Mouse (Mus musculus) embryonic facial prominence, embryonic 13.5 days (tissue): Measurements from ENCODE around the gene Zfp385b. TPM values are rescaled to one million over a fixed set of nuclear protein-coding genes. Genes with fewer than 3 reads are reported as not detected.

Source experiments
- ATAC-seq: fragments of 200-750 bp; cut with Nextera tagmentation; 2 replicates; pipeline ENCODE4 v1.8.0; 2017; ENCODE audit warnings: low read depth; ENCODE audit not compliant: insufficient number of reproducible peaks, insufficient read depth, low FRiP score, low TSS enrichment
- H3K27ac ChIP-seq: fragments of 300-500 bp; sonication (generic); 2 replicates; pipeline ENCODE4 v1.5.1; 2015; ENCODE audit warnings: moderate library complexity, mild to moderate bottlenecking, inconsistent platforms
- H3K27me3 ChIP-seq: fragments of 300-500 bp; sonication (generic); 2 replicates; pipeline ENCODE4 v1.6.1; 2015; ENCODE audit warnings: mild to moderate bottlenecking, inconsistent platforms
- H3K36me3 ChIP-seq: fragments of 300-500 bp; sonication (generic); 2 replicates; pipeline ENCODE4 v1.6.1; 2015; ENCODE audit warnings: mild to moderate bottlenecking, inconsistent platforms
- H3K4me1 ChIP-seq: fragments of 300-500 bp; sonication (generic); 2 replicates; pipeline ENCODE4 v1.6.1; 2015; ENCODE audit warnings: inconsistent platforms
- H3K4me2 ChIP-seq: fragments of 300-500 bp; sonication (generic); 2 replicates; pipeline ENCODE4 v1.6.1; 2015; ENCODE audit warnings: moderate library complexity, mild to moderate bottlenecking, inconsistent platforms
- H3K4me3 ChIP-seq: fragments of 300-500 bp; sonication (generic); 2 replicates; pipeline ENCODE4 v1.5.1; 2015; ENCODE audit warnings: mild to moderate bottlenecking, inconsistent platforms
- H3K9ac ChIP-seq: fragments of 300-500 bp; sonication (generic); 2 replicates; pipeline ENCODE4 v1.6.1; 2015; ENCODE audit warnings: mild to moderate bottlenecking, inconsistent platforms
- H3K9me3 ChIP-seq: fragments of 300-500 bp; sonication (generic); 2 replicates; pipeline ENCODE4 v1.6.1; 2016; ENCODE audit warnings: inconsistent platforms
- WGBS: fragments of 180-500 bp; shearing (Covaris S2); methylation state at CpG from one replicate; pipeline ENCODE4 v1.1.7; 2015; ENCODE audit warnings: mixed read lengths; 5-methylcytosine and 5-hydroxymethylcytosine counted together
- polyA plus RNA-seq: library from polyadenylated mRNA; unstranded; fragments of >200 nt; fragmentation: Nextera tagmentation; extraction: Ambion mirVana; gene quantifications from 2 replicates; pipeline ENCODE4 v1.2.1, GENCODE M21; 2015

Gene Zfp385b
- polyA plus RNA-seq, 1 experiment from 2014 or later = 6.3 TPM

DNA sequence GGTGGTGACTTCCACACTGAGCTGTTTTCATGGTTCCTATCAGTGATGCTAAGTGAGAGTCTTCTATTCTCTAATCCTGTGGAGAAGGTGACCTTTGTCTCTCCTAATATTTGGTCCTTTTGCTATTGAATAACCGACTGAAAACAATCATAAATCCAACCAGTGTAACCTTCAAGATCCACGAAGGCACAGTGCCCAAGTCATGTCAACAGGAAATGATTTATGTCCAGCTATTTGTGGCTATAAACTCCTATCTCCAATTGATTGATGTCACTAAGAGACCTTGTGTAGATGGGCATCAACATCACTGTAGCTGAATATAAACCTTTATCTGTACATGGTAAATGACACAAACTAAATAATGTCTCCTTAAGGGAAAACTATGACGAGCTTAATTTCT lies 187.8 kb downstream of the Zfp385b start:
- Histone ChIP-seq H3K4me3 (no peak overlapping the region), H3K9ac (no peak overlapping the region), H3K9me3 (no peaks in the 10 kb centered on the region), H3K36me3 (no peaks in the 10 kb centered on the region), H3K27me3 (no peaks in the 10 kb centered on the region), H3K27ac (no peak overlapping the region), H3K4me2 (no peak overlapping the region), H3K4me1 (no peaks in the 10 kb centered on the region)
- ATAC-seq = no peak
- WGBS = 90% methylated on average over 3 of the region's 3 CpGs

DNA sequence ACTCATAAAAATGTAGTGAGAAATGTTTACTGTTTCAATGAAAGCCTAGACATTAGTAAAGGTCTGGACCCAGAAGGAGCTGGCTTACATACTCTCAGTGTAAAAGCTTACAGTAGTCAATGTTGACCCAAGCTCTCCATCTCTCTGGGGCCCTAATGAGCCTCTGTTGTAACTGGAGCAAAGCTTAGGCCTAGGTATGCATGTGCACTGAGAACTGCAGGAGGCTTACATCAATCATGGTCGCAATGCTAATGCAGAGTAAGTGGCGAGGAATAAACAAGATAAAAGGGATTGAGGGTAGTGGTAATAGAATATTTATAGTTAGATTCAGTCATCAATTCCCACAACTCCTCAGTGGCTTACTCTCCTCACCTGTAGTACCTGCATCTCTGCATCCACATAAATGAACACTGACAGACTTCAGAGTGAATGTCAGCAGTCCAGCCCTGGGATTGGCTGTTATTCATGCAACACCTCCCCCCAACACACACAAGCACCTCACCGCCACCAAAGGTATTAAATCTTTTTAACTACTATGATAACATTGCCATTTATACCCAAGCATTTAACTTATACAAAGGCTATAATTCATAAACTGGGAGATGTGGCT lies 191.7 kb downstream of the Zfp385b start:
- Histone ChIP-seq H3K27me3 (no peaks in the 10 kb centered on the region), H3K4me1 (no peaks in the 10 kb centered on the region), H3K36me3 (no peaks in the 10 kb centered on the region), H3K27ac (no peak overlapping the region), H3K9ac (no peak overlapping the region), H3K9me3 (no peaks in the 10 kb centered on the region), H3K4me2 (no peak overlapping the region), H3K4me3 (no peak overlapping the region)
- ATAC-seq = no peak
- WGBS = 75% methylated on average over 3 of the region's 3 CpGs

DNA sequence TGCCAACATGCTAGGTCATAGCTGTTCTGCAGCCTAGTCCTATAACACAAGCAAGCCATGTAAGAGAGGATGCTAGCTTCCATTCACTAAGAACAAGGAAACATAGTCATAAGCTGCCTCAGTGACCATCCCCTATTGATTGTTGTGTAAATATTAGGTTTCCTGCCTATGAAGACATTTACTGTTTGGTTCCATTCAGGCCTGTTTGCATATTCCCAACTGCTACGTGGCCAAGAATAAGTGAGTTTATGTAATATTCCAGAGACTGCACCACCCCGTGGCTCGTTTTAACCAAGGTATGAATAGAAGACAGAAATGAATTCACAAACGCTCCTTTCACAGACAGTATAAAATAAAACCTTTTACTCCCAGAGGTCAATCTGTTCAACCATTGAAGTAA lies 200.8 kb downstream of the Zfp385b start:
- H3K27ac ChIP-seq = no peak overlapping the region
- H3K27me3 ChIP-seq = no peaks in the 10 kb centered on the region
- no peaks in the 10 kb centered on the region for H3K4me1 ChIP-seq
- ATAC-seq = no peak
- no peaks in the 10 kb centered on the region for H3K36me3 ChIP-seq
- H3K4me2 ChIP-seq = no peak overlapping the region
- no peak overlapping the region for H3K4me3 ChIP-seq
- 88% methylated on average over 4 of the region's 4 CpGs for WGBS
- no peak overlapping the region for H3K9ac ChIP-seq
- H3K9me3 ChIP-seq = no peaks in the 10 kb centered on the region

DNA sequence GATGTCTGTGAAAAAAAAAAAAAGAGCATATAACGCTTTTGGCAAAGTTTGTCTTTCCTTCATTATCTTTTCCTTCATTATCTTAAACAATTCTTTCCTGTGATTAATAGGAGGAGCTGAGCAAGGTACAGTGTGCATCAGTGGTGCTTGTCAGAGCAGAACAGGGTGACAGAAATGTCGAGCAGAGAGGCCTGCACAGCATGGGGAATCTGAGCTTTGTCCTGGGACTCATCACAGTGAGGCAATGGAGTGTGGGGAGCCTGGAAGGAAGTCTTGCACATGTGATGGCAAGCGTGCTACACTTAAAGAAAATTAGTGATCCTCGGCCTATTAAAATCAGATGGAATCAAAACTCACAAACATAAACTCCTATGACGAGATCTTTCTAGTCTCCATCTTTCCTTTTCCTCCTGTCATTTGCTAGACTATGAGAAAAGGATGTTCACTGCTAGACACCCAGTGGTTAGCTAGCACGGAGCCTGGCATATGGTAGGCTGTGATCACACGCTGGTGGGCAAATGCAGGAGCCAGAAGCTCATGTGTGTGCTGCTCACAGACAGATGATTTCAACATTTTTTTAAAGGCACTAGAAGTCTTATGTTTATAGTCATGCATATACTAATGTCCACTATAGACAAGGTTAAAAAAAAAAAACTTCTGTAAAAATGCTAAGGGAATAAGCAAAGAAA lies 209.0 kb downstream of the Zfp385b start:
- ATAC-seq = no peak
- H3K4me3 ChIP-seq = no peak overlapping the region
- no peaks in the 10 kb centered on the region for H3K27me3 ChIP-seq
- no peaks in the 10 kb centered on the region for H3K9me3 ChIP-seq
- H3K27ac ChIP-seq = no peak overlapping the region
- no peaks in the 10 kb centered on the region for H3K36me3 ChIP-seq
- WGBS = 78% methylated on average over 7 of the region's 7 CpGs
- H3K4me1 ChIP-seq = peaks cover 2% of the 10 kb centered on the region; the same call in 1 of the 2 replicates
- no peak overlapping the region for H3K9ac ChIP-seq
- no peak overlapping the region for H3K4me2 ChIP-seq

DNA sequence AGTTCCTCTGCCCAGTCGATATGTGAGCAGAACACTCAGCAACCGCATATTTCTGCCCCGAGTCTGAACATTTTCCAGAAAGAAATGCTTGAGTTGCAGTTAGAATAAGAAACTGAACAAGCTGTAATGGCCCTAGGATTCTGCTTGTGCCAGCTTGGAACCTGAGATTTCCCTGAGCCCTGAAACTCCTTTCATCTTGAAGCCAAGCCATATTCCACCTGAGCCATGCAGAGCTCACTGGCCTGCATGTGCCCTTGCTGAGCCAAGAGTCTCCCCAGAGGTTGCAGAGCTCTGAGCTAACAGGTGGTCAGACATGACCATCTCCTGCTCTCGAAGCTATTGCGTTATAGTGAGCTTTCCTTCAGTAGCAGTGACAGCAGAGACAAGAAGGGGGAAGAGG lies 210.0 kb downstream of the Zfp385b start:
- H3K36me3 ChIP-seq = no peaks in the 10 kb centered on the region
- no peak overlapping the region for H3K4me3 ChIP-seq
- no peaks in the 10 kb centered on the region for H3K9me3 ChIP-seq
- no peak overlapping the region for H3K4me2 ChIP-seq
- 72% methylated on average over 5 of the region's 5 CpGs for WGBS
- ATAC-seq = no peak
- no peak overlapping the region for H3K27ac ChIP-seq
- peaks cover 2% of the 10 kb centered on the region; the same call in 1 of the 2 replicates for H3K4me1 ChIP-seq
- H3K9ac ChIP-seq = no peak overlapping the region
- no peaks in the 10 kb centered on the region for H3K27me3 ChIP-seq

DNA sequence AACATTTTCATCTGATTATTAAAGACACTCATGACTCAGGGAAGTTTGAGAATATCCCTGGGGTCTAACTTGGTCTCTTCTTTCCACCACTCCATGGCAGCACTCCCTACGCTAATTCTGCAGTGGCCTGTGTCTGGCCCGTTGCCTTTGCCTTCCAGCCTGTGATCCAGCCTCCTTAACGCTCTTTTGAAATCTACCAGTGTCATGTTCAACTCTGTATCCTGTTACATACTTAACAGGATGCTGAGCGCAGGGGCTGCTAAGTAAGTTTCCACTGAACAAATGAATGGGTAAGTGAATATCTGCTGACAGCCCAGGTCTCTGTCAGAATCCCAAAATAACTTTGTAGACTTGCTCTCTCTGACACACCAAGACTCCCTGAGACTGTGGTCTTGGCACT lies 210.8 kb downstream of the Zfp385b start:
- Histone ChIP-seq H3K4me3 (no peak overlapping the region), H3K4me2 (no peak overlapping the region), H3K36me3 (no peaks in the 10 kb centered on the region), H3K27ac (no peak overlapping the region), H3K9ac (no peak overlapping the region), H3K4me1 (peaks cover 2% of the 10 kb centered on the region; the same call in 1 of the 2 replicates), H3K9me3 (no peaks in the 10 kb centered on the region), H3K27me3 (no peaks in the 10 kb centered on the region)
- ATAC-seq = no peak
- 27% methylated on average over 4 of the region's 4 CpGs for WGBS

DNA sequence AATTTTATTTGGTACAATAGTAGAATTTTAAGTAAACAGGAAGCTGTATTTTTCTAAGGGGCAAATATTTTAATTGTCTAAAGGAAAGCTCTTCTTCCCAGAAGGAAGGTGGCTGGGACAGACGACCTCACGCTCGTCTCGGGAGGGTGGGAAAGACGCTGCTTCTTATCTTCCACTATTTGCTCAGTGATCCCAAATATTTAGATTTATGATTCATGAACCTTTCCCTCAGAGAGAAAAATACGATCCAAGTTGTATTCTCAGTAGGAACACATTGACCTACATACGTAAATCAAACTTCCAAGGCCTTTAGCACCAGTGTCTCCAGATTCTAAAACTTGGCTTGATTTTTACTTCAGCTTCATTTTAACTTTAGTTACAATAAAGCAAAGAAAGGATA lies 226.0 kb downstream of the Zfp385b start:
- Histone ChIP-seq H3K4me1 (no peaks in the 10 kb centered on the region), H3K4me3 (no peak overlapping the region), H3K27ac (no peak overlapping the region), H3K9ac (no peak overlapping the region), H3K36me3 (no peaks in the 10 kb centered on the region), H3K9me3 (no peaks in the 10 kb centered on the region), H3K4me2 (no peak overlapping the region), H3K27me3 (no peaks in the 10 kb centered on the region)
- no peak for ATAC-seq
- WGBS = 88% methylated on average over 7 of the region's 7 CpGs

DNA sequence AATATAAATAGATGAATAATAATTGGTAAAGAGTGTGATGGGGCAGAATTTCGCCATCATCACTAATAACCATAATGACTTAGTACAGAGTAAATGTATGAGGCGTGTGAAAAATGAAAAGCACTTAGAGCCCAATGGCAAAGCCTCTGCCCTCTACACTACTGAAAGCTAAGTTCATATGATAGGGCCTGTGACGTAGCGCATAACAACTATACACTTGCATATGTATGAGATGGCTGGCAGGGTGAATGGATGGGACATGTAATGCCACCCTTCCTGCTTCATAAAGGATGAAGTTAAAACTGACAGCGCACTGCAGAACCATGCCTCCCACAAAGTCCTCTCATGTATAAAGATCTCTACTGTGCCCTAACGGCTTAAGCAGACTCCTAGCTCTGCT lies 226.9 kb downstream of the Zfp385b start:
- no peaks in the 10 kb centered on the region for H3K9me3 ChIP-seq
- no peaks in the 10 kb centered on the region for H3K36me3 ChIP-seq
- H3K4me2 ChIP-seq = no peak overlapping the region
- 86% methylated on average over 6 of the region's 6 CpGs for WGBS
- no peaks in the 10 kb centered on the region for H3K4me1 ChIP-seq
- H3K4me3 ChIP-seq = no peak overlapping the region
- no peak for ATAC-seq
- no peaks in the 10 kb centered on the region for H3K27me3 ChIP-seq
- no peak overlapping the region for H3K27ac ChIP-seq
- no peak overlapping the region for H3K9ac ChIP-seq

DNA sequence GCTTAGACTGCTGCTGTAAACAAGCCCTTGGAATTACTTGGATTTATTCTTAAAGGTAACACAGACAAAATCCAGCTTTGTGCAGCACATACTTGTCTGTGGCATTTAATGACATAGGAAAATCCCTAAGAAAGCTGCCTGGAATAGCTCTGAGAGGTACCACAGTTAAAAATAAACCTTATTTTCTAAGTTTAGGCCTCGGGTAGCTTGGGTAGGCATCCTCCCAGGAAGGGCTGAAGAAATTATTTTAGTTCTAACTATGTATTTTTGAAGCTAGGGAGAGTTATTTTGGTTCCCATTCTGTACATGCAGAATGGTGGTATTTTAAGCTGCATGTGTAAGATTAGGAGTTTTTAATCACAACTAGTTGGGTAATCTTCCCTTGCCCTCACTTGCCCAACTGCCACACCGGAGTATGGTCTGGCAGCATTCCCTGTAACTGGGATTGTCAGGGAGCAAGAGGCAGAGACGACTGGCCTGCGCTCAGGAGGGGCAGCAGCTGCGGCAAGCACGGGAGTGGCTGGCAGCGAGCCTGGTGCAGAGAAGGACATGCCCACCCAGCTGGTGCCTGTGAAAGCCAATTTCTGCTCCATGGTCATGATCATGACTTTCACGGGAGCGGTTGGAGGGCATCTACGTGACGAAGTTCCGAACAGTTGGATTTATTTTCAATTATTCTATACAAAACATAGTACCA lies 230.1 kb downstream of the Zfp385b start:
- Histone ChIP-seq H3K4me3 (no peak overlapping the region), H3K9me3 (no peaks in the 10 kb centered on the region), H3K36me3 (no peaks in the 10 kb centered on the region), H3K4me1 (no peaks in the 10 kb centered on the region), H3K4me2 (no peak overlapping the region), H3K27me3 (no peaks in the 10 kb centered on the region), H3K27ac (no peak overlapping the region), H3K9ac (no peak overlapping the region)
- no peak for ATAC-seq
- WGBS = 76% methylated on average over 12 of the region's 12 CpGs

DNA sequence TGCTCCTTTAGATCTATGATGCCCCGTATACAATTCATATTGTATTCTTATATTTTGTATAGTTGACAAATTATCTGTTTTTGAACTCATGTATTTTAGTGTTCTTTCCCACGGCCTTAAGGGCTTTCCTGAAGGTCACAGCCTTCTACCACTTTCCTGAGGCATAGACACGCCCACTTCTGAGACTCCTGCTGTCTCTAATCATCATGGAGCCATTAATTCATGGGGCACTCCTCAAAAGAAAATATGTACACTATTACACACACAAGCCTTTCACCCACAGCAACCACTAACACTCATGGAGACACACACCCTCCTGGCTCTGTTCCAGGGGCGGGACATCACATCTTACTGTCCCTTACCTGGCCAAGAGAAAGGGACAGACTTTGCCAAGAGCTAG lies 232.1 kb downstream of the Zfp385b start:
- ATAC-seq = no peak
- Histone ChIP-seq H3K4me3 (no peak overlapping the region), H3K27ac (no peak overlapping the region), H3K27me3 (no peaks in the 10 kb centered on the region), H3K9me3 (no peaks in the 10 kb centered on the region), H3K36me3 (no peaks in the 10 kb centered on the region), H3K4me2 (no peak overlapping the region), H3K9ac (no peak overlapping the region), H3K4me1 (no peaks in the 10 kb centered on the region)
- 82% methylated on average over 4 of the region's 4 CpGs for WGBS

DNA sequence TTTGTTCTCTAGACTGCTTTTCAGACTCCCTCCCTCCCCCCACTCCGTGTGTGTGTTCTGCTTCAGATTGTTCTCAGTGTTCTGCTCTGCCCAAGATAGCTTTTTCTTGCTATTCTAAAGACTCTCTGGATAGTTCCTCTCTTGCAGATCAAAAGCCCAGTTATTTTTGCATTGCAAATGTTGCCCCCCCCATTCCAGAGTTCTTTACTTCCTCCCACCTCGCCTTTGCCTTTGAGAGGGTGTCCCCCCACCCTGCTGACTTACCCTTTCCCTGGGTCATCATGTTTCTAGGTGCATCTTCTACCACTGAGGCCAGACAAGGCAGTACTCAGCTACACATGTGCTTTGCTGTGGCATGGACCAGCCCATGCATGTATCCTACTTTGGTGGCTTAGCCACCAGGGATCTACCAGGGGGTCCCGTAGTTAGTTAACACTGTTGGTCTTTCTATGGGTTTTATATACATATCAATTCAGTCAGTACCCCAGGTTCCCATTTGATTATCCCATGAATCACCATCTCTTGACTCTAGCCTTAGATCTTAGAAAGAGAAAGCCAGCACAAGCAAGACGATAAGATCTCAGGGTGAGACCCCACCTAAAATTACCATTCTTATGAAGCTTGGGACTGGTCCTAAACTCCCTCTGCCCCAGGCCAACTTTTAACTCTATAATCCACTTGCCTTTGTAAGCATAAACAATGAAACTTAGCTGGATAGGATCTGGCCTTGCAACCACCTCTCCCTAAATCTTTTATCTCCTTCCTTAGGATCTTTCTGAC lies 232.7 kb downstream of the Zfp385b start:
- Histone ChIP-seq H3K9ac (no peak overlapping the region), H3K4me2 (no peak overlapping the region), H3K9me3 (no peaks in the 10 kb centered on the region), H3K4me3 (no peak overlapping the region), H3K27ac (no peak overlapping the region), H3K27me3 (no peaks in the 10 kb centered on the region), H3K36me3 (no peaks in the 10 kb centered on the region), H3K4me1 (no peaks in the 10 kb centered on the region)
- 80% methylated on average over 4 of the region's 4 CpGs for WGBS
- ATAC-seq = no peak
